Mouse (Mus musculus): Measurements from ENCODE around the gene Ifnk. TPM values are rescaled to one million over a fixed set of nuclear protein-coding genes. Genes with fewer than 3 reads are reported as not detected.

The Ifnk gene
- total RNA-seq, 2 experiments from 2014 or later = not detected

- intact Hi-C loops (cut with DNase I) = no loop called here
- DNase-seq = no peak
Measured at GRCm38 (mm10) chr4:35177926-35178645, 26.2 kb downstream of the Ifnk start.

- no peak for DNase-seq
- intact Hi-C loops (cut with DNase I) = no loop called here
Measured at GRCm38 (mm10) chr4:35187617-35188326, 35.9 kb downstream of the Ifnk start.

- intact Hi-C loops (cut with DNase I) = no loop called here
- no peak for DNase-seq
Measured at GRCm38 (mm10) chr4:35189794-35190193, 37.9 kb downstream of the Ifnk start.

GRCm38 (mm10) chr4:35192725-35193124, 40.9 kb downstream of the Ifnk start:
- intact Hi-C loops (cut with DNase I) = loop anchor here (2.0 kb wide), 1 partner anchor 230 kb away; no protein-coding TSS in a partner anchor
- DNase-seq = no peak

- no peak for DNase-seq
Measured at GRCm38 (mm10) chr4:35201700-35202099, 49.8 kb downstream of the Ifnk start.

More at GRCm38 (mm10) chr4:35201700-35202099, 49.8 kb downstream of the Ifnk start:
- intact Hi-C loops (cut with DNase I) = no loop called here

Other genes starting within 250 kb of the Ifnk start
- gene Mob3b, start 5.4 kb downstream of the Ifnk start, total RNA-seq (2021) = 1 to 10 TPM; 4.3 to 5.9 TPM
- 10 to 100 TPM; 44.3 to 47.0 TPM for gene C9orf72, start 74.1 kb downstream of the Ifnk start, total RNA-seq (2021)

All from left cerebral cortex, postnatal 4 days (tissue).